Mouse (Mus musculus) adipocyte (in vitro differentiated cells): Measurements from ENCODE around the gene Aldh1a1.
"Not testable (repeated sequence)": the region's sequence is repeated elsewhere in the genome, so short reads cannot be mapped to it uniquely, and the experiment has no call there.

Experiments
- DNase-seq: peaks from one replicate; pipeline ENCODE4 v3.0.0-alpha.2; 2016; ENCODE audit warnings: low spot score

Aldh1a1 gene

GRCm38 (mm10) chr19:20492491-20492890 lies at the start of gene Aldh1a1:
Gene Aldh1a1, plus strand, starts transcription at chr19:20492715.
- peak; percentile 83 for DNase-seq

- no peak for DNase-seq
Observed at GRCm38 (mm10) chr19:20447807-20448206, 44.7 kb upstream of the Aldh1a1 start.

- peak; percentile 81 for DNase-seq
Observed at GRCm38 (mm10) chr19:20449546-20449945, 43.0 kb upstream of the Aldh1a1 start.

- no peak for DNase-seq
Observed at GRCm38 (mm10) chr19:20451045-20451444, 41.5 kb upstream of the Aldh1a1 start.

- DNase-seq = peak; percentile 74
Observed at GRCm38 (mm10) chr19:20484497-20484896, 8.0 kb upstream of the Aldh1a1 start.

GRCm38 (mm10) chr19:20491950-20492349 lies 565 bp upstream of the Aldh1a1 start:
- peak; percentile 48 for DNase-seq

- DNase-seq = no peak
Observed at GRCm38 (mm10) chr19:20496476-20496875, 4.0 kb downstream of the Aldh1a1 start.

- no peak for DNase-seq
Observed at GRCm38 (mm10) chr19:20505359-20505758, 12.8 kb downstream of the Aldh1a1 start.

- DNase-seq = no peak
Observed at GRCm38 (mm10) chr19:20506936-20507615, 14.6 kb downstream of the Aldh1a1 start.

GRCm38 (mm10) chr19:20508609-20509008 lies 16.1 kb downstream of the Aldh1a1 start:
- DNase-seq = no peak

- DNase-seq = peak; percentile 49
Observed at GRCm38 (mm10) chr19:20511971-20512370, 19.5 kb downstream of the Aldh1a1 start.

GRCm38 (mm10) chr19:20513181-20513580 lies 20.7 kb downstream of the Aldh1a1 start:
- no peak for DNase-seq

- no peak for DNase-seq
Observed at GRCm38 (mm10) chr19:20513688-20514361, 21.3 kb downstream of the Aldh1a1 start.

- no peak for DNase-seq
Observed at GRCm38 (mm10) chr19:20516481-20516880, 24.0 kb downstream of the Aldh1a1 start.

GRCm38 (mm10) chr19:20529156-20529555 lies 36.6 kb downstream of the Aldh1a1 start:
- DNase-seq = not testable (repeated sequence)

GRCm38 (mm10) chr19:20529921-20530696 lies 37.6 kb downstream of the Aldh1a1 start:
- DNase-seq = peak; percentile 89

GRCm38 (mm10) chr19:20536538-20536937 lies 44.0 kb downstream of the Aldh1a1 start:
- DNase-seq = no peak

GRCm38 (mm10) chr19:20541044-20541443 lies 48.5 kb downstream of the Aldh1a1 start:
- DNase-seq = no peak

- DNase-seq = no peak
Observed at GRCm38 (mm10) chr19:20541924-20542323, 49.4 kb downstream of the Aldh1a1 start.

GRCm38 (mm10) chr19:20543816-20544215 lies 51.3 kb downstream of the Aldh1a1 start:
- DNase-seq = no peak

GRCm38 (mm10) chr19:20544941-20545340 lies 52.4 kb downstream of the Aldh1a1 start:
- no peak for DNase-seq

- DNase-seq = no peak
Observed at GRCm38 (mm10) chr19:20547025-20547424, 54.5 kb downstream of the Aldh1a1 start.

GRCm38 (mm10) chr19:20549409-20549808 lies 56.9 kb downstream of the Aldh1a1 start:
- no peak for DNase-seq
